Mouse (Mus musculus): Measurements from ENCODE around the gene Decr2. TPM values are rescaled to one million over a fixed set of nuclear protein-coding genes. Genes with fewer than 3 reads are reported as not detected.

Gene Decr2
- polyA plus RNA-seq (2014; fragmentation: Nextera tagmentation; extraction: Ambion mirVana) = 27.3 and 32.4 TPM in 2 replicates

DNA sequence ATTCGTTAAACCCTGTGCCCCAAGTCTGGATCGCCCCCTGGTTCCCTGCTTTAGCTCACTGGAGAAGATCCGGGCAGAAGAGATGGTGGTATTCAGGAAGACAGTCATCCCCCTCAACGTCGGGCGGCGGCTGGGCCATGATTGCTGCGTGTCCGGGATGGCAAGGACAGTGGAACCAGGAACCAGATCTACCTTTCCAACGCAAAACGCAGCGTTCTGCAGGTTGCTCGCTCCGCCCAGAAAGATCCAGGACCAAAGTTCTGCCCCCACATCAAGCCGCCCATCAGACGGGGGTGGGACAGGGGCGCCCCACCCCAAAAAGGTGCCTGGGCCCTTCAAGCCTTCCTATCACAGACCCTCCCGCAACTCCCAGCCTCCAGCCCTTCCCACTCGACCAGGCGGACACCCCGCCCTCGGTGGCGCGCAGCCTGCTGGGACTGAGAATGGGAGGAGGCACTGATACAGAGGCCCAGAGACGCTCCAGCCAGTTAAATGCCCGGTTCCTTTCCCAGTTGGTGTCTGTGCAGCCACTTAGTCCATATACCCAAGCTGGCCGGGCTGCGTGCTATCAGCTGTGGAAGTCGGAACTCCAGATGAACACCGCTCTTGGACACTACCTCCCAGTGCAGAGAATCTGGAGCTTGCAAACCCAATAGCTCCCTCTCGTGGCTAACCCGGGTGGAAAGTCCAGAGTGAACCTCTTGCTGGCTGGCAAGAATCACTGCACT is at the start of gene Decr2:
Decr2 (minus strand) TSS at position 433 of the 728 bp plus-strand sequence.
- Histone ChIP-seq H3K9me3 (ENCODE audit: control insufficient read depth, low read length) (no peaks in the 10 kb centered on the region), H3K27me3 (replicated peaks; ENCODE audit: control insufficient read depth, insufficient read depth, low read length) (no peaks in the 10 kb centered on the region), H3K36me3 (ENCODE audit: control insufficient read depth, insufficient read depth, low read length) (peaks cover 16% of the 10 kb centered on the region; the same call in 1 of the 2 replicates), H3K27ac (ENCODE audit: low read depth) (peak within 1 kb of the TSS; percentile 82), H3K4me2 (ENCODE audit: low read length) (peak within 1 kb of the TSS; percentile 63), H3K4me1 (replicated peaks; ENCODE audit: control insufficient read depth, insufficient read depth, low read length) (0 out of 2 replicates have a peak, but pooled peaks cover 4% of the 10 kb centered on the region), H3K4me3 (ENCODE audit: low read depth, low read length) (peak within 1 kb of the TSS; percentile 60), H3K9ac (ENCODE audit: low read length) (peak within 1 kb of the TSS; percentile 67)
- WGBS = under 1% methylated on average over 32 of the region's 32 CpGs
- DNase-seq (ENCODE audit: low spot score) (peak; percentile 95), ATAC-seq (replicated peaks; ENCODE audit: low FRiP score, low TSS enrichment, low read depth) (peak; percentile 95)

GRCm38 (mm10) chr17:26138901-26139381 is 48.8 kb upstream of the Decr2 start:
- ATAC-seq (replicated peaks; ENCODE audit: low FRiP score, low TSS enrichment, low read depth) (peak; percentile 70), DNase-seq (ENCODE audit: low spot score) (no peak)
- Histone ChIP-seq H3K4me3 (ENCODE audit: low read depth, low read length) (peak overlapping the region; percentile 79), H3K4me1 (replicated peaks; ENCODE audit: control insufficient read depth, insufficient read depth, low read length) (peaks cover 20% of the 10 kb centered on the region), H3K4me2 (ENCODE audit: low read length) (peak overlapping the region; percentile 93), H3K27ac (ENCODE audit: low read depth) (peak overlapping the region; percentile 89), H3K27me3 (replicated peaks; ENCODE audit: control insufficient read depth, insufficient read depth, low read length) (no peaks in the 10 kb centered on the region), H3K9ac (ENCODE audit: low read length) (peak overlapping the region; percentile 97), H3K36me3 (ENCODE audit: control insufficient read depth, insufficient read depth, low read length) (peaks cover 18% of the 10 kb centered on the region), H3K9me3 (ENCODE audit: control insufficient read depth, low read length) (no peaks in the 10 kb centered on the region)
- WGBS = under 1% methylated on average over 55 of the region's 58 CpGs

DNA sequence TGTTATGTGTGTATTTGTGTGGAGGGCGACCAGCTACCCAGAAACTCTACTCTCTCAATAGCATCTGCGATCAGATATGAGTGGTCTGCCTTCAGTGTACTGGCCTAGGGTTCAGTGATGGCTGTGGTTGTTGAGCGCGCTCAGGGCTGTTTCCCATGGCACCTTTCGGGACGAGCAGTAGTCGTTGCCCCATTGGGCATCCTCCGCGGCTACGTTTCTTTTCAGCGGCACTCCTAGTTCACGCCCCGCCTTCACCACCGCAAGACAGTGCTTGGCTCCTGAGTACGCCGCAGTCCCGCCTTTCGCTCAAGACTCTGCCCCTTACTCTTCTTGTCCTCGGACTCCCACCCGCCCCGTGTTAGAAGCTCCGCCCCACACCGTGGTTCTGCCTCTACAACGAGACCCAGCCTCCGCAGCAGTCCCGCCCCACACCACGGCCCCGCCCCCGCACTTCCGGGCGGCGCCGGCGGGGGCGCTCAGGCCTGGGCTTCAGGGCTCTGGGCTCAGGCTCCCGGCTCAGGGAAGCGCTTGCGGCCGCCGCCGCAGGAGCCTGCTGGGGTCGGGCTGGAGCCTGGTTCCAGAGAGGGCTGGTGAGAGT is 48.2 kb upstream of the Decr2 start, which contains the start of gene Axin1:
Axin1 (plus strand) TSS at position 450 of the 598 bp plus-strand sequence.
- under 1% methylated on average over 42 of the region's 42 CpGs for WGBS
- Histone ChIP-seq H3K4me2 (ENCODE audit: low read length) (peak within 1 kb of the TSS; percentile 93), H3K9me3 (ENCODE audit: control insufficient read depth, low read length) (no peaks in the 10 kb centered on the region), H3K36me3 (ENCODE audit: control insufficient read depth, insufficient read depth, low read length) (peaks cover 12% of the 10 kb centered on the region), H3K4me3 (ENCODE audit: low read depth, low read length) (peak within 1 kb of the TSS; percentile 79), H3K4me1 (replicated peaks; ENCODE audit: control insufficient read depth, insufficient read depth, low read length) (peaks cover 20% of the 10 kb centered on the region), H3K9ac (ENCODE audit: low read length) (peak within 1 kb of the TSS; percentile 97), H3K27ac (ENCODE audit: low read depth) (peak within 1 kb of the TSS; percentile 89), H3K27me3 (replicated peaks; ENCODE audit: control insufficient read depth, insufficient read depth, low read length) (no peaks in the 10 kb centered on the region)
- peak; percentile 96 for DNase-seq (ENCODE audit: low spot score)
- peak; percentile 97 for ATAC-seq (replicated peaks; ENCODE audit: low FRiP score, low TSS enrichment, low read depth)

DNA sequence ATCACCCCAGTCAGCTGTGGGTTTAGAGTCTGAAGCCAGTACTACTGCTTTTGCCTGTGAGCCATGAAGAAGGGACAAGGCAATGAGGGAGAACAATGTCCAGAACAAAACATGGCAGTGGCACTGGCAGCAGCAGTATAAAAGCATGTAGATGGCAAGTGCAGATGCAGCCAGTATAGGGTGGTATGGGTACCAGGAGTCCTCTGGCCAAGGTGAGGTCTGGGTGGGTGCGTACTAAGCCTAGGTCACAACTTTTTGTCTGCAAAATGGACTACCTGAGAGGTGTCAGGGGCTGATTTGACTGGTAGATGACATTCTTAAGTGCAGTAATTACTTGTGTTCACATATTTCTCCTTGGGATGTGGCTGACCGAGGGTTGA is 47.6 kb upstream of the Decr2 start:
- Histone ChIP-seq H3K27ac (ENCODE audit: low read depth) (peak overlapping the region; percentile 69; the same call in 1 of the 2 replicates), H3K4me2 (ENCODE audit: low read length) (peak overlapping the region; percentile 93), H3K9me3 (ENCODE audit: control insufficient read depth, low read length) (no peaks in the 10 kb centered on the region), H3K4me1 (replicated peaks; ENCODE audit: control insufficient read depth, insufficient read depth, low read length) (peaks cover 20% of the 10 kb centered on the region), H3K4me3 (ENCODE audit: low read depth, low read length) (peak overlapping the region; percentile 79), H3K36me3 (ENCODE audit: control insufficient read depth, insufficient read depth, low read length) (peaks cover 6% of the 10 kb centered on the region), H3K9ac (ENCODE audit: low read length) (0 out of 2 replicates have a peak overlapping the region, but pooled peaks have one; percentile 97), H3K27me3 (replicated peaks; ENCODE audit: control insufficient read depth, insufficient read depth, low read length) (no peaks in the 10 kb centered on the region)
- no peak for DNase-seq (ENCODE audit: low spot score)
- 74% methylated on average over 2 of the region's 2 CpGs for WGBS
- ATAC-seq (replicated peaks; ENCODE audit: low FRiP score, low TSS enrichment, low read depth) = no peak

GRCm38 (mm10) chr17:26137106-26137750 is 47.1 kb upstream of the Decr2 start:
- Histone ChIP-seq H3K9me3 (ENCODE audit: control insufficient read depth, low read length) (no peaks in the 10 kb centered on the region), H3K27ac (ENCODE audit: low read depth) (no peak overlapping the region), H3K4me1 (replicated peaks; ENCODE audit: control insufficient read depth, insufficient read depth, low read length) (peaks cover 20% of the 10 kb centered on the region), H3K4me3 (ENCODE audit: low read depth, low read length) (no peak overlapping the region), H3K9ac (ENCODE audit: low read length) (no peak overlapping the region), H3K36me3 (ENCODE audit: control insufficient read depth, insufficient read depth, low read length) (peaks cover under 1% of the 10 kb centered on the region; the same call in 1 of the 2 replicates), H3K27me3 (replicated peaks; ENCODE audit: control insufficient read depth, insufficient read depth, low read length) (no peaks in the 10 kb centered on the region), H3K4me2 (ENCODE audit: low read length) (no peak overlapping the region)
- DNase-seq (ENCODE audit: low spot score) (no peak), ATAC-seq (replicated peaks; ENCODE audit: low FRiP score, low TSS enrichment, low read depth) (no peak)
- WGBS = 87% methylated on average over 11 of the region's 11 CpGs

- no peaks in the 10 kb centered on the region for H3K9me3 ChIP-seq (ENCODE audit: control insufficient read depth, low read length)
- no peak overlapping the region for H3K9ac ChIP-seq (ENCODE audit: low read length)
- no peak overlapping the region for H3K4me2 ChIP-seq (ENCODE audit: low read length)
- no peak for DNase-seq (ENCODE audit: low spot score)
- no peaks in the 10 kb centered on the region for H3K4me1 ChIP-seq (replicated peaks; ENCODE audit: control insufficient read depth, insufficient read depth, low read length)
- H3K36me3 ChIP-seq (ENCODE audit: control insufficient read depth, insufficient read depth, low read length) = peaks cover 45% of the 10 kb centered on the region
- no peaks in the 10 kb centered on the region for H3K27me3 ChIP-seq (replicated peaks; ENCODE audit: control insufficient read depth, insufficient read depth, low read length)
- H3K27ac ChIP-seq (ENCODE audit: low read depth) = no peak overlapping the region
- no peak overlapping the region for H3K4me3 ChIP-seq (ENCODE audit: low read depth, low read length)
- WGBS = 88% methylated on average over 18 of the region's 18 CpGs
- ATAC-seq (replicated peaks; ENCODE audit: low FRiP score, low TSS enrichment, low read depth) = no peak; the same call in 1 of the 2 replicates
Observed at GRCm38 (mm10) chr17:26131856-26132853, 42.0 kb upstream of the Decr2 start.

DNA sequence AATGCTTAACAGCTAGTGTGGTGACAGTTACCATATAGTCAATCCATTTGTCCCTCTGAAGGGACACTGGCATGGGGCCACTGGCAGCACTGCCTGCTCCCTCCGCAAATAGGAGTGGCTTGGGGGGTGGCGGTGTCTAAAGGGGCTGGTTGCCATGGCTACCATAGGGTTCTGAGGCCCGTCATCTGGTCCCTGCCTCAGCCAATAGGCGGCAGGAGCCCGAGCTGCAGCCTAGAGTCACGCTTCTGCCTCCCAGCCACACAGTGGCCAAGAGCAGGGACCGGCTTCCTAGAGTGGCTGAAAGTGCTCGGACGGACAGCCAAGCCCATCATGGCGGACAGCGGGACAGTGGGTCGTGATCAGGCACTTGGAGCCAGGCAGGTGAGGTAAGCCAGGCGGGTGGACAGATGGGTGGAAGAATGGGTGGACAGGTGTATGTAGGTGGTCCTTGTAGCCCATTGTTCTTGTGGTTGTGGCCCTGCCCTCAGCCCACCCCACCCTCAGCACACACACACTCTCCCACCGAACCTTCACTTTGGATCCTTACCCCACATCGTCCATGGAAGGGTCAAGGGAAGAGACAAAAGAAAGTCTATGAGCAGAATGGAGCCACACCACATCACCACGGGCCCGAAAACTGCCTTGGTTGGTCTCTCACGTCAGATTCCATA is 41.1 kb upstream of the Decr2 start:
- Histone ChIP-seq H3K9me3 (ENCODE audit: control insufficient read depth, low read length) (no peaks in the 10 kb centered on the region), H3K36me3 (ENCODE audit: control insufficient read depth, insufficient read depth, low read length) (peaks cover 54% of the 10 kb centered on the region), H3K4me1 (replicated peaks; ENCODE audit: control insufficient read depth, insufficient read depth, low read length) (no peaks in the 10 kb centered on the region), H3K27me3 (replicated peaks; ENCODE audit: control insufficient read depth, insufficient read depth, low read length) (no peaks in the 10 kb centered on the region), H3K4me3 (ENCODE audit: low read depth, low read length) (no peak overlapping the region), H3K4me2 (ENCODE audit: low read length) (no peak overlapping the region), H3K27ac (ENCODE audit: low read depth) (no peak overlapping the region), H3K9ac (ENCODE audit: low read length) (no peak overlapping the region)
- WGBS = 82% methylated on average over 18 of the region's 18 CpGs
- DNase-seq (ENCODE audit: low spot score) = no peak
- ATAC-seq (replicated peaks; ENCODE audit: low FRiP score, low TSS enrichment, low read depth) = no peak
